Mouse (Mus musculus): ENCODE data around the gene Sar1b. TPM values are rescaled to one million over a fixed set of nuclear protein-coding genes. Genes with fewer than 3 reads are reported as not detected.

Sar1b gene
- polyA plus RNA-seq, 1 experiment, result 124 TPM

DNA sequence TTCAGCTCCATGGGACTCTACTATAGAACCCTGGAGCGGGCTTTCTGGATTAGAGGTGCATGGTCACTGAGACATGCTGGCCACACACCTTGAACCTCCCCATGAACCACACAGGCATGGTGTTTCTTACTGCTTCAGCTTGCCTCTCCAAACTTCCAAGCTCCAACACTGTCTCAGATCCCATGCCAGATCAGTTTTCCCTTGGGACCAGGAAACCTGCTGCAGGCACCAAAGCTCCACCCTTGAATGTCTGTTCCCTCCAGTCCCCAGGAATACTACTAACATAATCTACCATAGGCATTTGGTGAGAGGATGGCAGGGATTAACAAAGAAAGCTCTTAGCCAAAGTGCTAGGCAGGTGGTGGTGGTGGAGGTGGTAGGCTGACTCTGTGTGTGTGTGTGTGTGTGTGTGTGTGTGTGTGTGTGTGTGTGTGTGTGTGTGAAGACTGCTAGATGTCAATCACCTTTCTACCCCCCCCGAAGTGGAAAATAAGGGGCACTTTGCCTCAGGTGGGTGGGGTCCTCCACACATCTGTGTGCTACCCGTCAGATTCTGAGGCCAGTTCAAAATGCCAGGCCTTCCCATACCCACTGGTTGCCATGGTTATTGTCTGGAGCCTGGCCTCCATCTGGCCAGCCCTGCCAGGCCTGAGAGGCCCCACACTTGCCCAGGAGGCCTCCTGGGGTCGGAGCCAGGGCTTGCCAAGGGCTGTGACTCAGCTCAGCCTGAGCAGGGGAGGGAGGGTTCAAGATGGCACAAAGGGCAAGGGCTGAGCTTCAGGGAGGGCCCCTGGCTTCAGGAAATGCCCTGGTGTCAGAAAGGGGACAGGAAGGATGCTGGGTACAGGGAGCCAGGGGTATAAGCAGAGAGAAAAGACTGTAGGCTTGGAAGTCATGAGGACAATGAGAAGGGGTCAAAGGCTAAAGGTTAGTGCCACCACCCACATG is 68.7 kb downstream of the Sar1b start:
- no peak for DNase-seq (ENCODE audit: low spot score)

DNA sequence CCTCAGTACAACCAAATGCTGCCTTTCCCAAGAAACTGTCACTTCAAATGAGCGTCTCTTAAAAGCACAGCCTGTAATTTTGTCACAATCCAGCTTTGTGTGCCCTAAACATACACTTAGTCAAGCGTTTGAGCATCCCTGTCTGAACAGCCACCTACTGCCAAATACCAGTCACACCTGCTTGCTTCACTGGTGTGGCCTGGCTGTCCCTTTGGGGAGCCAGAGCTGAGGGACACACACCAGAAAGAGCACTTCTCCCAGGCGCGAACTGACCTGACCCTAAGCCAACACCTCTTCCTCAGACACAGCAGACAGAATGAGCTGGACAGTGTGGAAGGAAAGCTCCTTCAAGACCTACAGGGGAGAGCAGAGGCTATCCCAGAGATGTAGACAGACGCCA is 69.5 kb downstream of the Sar1b start:
- DNase-seq (ENCODE audit: low spot score), result no peak

DNA sequence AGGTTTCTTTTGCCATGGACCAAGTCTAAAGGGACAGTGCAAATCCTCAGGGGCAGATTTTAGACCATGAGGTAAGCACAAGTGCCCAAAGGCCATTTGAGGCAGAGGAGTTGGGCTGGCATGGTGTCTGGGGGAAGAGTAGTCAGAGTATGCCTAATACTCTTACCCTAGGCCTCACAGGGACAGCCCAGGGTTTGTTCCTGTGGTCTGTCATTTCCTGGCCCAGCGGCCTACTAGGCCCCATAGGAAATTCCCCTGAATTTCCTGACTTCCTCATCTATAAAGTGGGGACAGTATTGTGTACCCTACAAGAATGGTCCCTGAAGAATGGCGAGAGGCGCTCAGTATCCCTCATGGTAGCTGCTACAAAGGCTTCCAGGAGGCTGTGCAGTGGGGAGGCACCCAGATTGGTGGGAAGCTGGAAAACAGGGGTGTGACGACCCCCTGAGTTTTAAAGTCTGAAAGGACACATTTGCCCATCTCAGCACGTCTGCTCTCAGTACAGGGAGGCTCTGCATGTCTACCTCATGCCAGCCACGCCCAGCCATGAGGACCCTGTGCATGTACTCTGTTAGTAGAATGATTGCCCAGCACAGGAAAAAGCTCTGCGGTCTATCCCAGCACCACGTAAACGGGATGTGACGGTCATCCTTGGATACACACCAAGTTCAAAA is 70.0 kb downstream of the Sar1b start:
- DNase-seq (ENCODE audit: low spot score), result no peak

DNA sequence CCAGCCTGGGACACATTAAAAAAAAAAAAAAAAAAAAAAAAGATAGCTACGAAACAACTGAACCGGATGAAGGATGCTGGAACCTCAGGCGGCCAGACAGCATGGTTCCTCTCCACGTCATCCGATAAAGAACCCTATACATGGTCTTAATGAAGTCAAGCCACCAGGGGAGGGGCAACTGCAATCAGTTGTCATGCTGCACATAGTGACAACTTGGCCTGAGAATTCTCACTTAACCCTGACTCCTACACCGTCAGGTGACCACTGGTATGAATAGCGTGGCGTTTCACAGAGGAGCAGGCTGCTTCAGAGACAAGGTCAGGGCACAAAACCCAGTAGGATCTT is 70.6 kb downstream of the Sar1b start:
- DNase-seq (ENCODE audit: low spot score), result no peak

DNA sequence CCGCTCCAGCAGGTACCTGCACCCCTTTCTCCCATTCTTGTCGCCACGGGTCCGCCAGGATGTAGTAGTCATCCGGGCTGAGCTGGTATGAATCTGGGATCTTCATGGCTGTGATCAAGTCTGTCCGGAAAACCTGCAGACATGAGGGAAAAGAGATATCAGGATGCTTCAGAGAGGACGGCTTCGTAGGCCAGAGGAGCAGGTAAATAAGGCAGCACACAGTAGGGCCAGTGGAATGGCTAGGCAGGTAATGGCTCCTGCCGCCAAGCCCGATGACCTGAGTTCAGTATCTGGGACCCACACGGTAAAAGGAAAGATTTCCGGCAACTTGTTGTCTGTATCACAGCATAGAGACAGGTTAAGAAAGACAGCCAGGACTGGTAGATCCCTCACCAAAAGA is 72.1 kb downstream of the Sar1b start:
- no peak for DNase-seq (ENCODE audit: low spot score)

DNA sequence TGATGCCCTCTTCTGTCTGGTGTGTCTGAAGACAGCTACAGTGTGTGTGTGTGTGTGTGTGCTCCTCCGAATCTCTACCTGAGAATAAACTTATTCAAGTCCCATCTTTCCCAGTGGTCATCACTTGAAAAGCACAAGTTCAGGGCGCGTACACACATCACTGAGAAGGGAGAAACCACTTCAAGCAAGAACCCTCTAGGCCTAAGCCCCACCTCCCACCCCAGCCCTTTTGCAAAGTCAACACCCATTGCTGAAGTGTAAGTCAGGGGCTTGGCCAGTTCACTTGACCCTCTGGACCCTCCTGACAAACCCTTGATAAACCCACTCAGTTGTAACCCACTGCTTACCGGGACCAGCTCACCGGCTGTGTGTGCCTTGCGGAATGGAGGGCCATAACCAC is 73.0 kb downstream of the Sar1b start:
- DNase-seq (ENCODE audit: low spot score), result no peak

DNA sequence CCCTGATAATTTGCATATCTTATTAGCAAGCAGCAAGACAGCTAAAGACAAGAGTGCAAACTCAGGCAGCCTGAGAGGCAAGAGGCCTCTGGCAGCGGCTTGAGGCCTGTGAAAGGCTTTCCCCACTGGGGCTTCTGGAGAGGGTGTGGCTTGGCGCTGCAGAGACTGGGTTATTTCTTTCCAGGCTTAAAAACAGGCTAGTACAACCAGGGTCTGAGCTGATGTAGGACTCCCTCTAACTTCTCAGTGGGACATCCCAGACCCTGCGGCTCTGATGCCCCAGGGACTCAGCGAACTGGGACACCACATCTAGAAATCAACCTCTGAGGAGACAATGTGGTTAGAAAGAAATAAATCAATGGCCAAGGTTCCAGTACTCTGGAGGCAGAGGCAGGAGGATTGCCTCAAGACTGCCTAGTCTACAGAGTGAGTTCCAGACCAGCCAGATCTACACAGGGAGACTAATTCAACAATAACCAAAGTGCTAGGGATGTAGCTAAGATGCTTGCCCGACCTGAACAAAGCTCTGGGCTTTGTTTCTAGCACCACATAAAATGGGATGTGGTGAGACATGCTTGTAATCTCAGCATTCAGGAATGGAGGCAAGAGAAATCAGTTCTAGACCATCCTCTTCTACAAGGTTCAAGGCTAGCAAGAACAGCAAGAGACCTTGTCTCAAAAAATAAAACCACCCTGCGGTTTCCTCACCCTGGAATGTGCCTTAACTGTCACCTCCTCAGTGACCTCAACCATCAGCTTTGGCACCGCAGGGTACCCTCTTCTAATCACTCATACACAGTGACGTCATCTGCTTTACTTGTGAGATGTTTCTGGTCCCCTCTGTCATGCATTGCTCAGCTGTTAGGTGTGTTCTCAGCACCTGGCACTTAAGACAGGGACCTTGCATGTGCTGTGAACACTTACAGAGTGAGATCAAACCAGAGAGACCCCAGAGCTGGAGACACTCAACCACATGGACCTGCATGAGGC is 74.0 kb downstream of the Sar1b start:
- no peak for DNase-seq (ENCODE audit: low spot score)

DNA sequence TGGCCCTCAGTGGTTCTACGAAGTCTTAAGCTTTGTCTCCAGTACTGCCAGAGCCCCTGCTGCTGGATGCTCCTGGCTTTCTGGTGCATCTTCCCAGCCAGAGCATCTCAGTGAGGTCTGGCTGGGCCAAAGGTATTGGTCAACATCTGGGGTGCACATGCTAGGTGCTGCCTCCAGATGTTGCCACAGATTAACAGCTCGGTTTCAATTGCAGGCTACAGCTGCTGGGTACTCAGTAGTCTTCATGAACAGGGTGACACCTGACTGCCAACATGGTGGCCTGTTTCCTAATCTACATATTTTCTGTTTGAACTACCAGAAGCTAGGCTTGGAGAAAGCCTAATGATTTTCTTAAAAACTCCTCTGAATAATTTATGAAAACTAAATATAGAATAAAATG is 75.6 kb downstream of the Sar1b start:
- DNase-seq (ENCODE audit: low spot score), result no peak

DNA sequence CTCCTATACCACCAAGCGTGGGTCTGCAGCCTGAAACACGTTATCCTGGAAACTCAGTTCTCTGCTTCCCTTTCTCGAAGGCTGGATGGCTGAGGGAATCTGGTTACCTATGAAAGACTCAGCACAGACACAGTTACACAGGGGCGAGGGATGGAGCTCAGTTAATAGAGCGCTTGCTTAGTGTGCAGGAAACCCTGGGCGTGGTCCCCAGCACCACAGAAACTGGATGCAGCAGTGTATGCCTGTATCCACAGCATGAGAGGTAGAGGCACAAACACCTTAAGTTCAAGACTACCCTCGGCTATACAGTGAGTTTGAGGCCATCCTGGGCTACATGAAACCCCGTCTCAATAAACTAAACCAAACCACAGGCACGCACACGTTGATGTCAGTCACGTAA is 76.5 kb downstream of the Sar1b start:
- no peak for DNase-seq (ENCODE audit: low spot score)

DNA sequence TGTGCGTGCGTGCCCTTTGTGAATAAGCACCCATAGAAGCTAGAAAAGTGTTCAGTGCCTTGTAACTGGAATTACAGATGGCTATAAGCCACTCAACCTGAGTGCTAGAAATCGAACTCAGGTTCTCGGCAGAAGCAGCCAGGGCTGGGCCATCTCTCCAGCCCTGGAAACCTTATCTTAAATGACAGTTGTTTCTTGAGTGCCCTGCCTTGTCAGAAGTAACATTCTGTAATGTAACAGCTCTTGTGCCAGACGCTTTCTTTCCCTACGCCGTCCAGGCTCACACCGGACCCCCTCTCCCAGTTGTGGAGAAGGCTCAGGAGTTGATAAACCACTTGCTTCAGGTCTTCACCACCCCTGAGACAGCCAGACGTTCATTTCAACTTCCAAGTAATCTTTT is 77.2 kb downstream of the Sar1b start:
- no peak for DNase-seq (ENCODE audit: low spot score)

DNA sequence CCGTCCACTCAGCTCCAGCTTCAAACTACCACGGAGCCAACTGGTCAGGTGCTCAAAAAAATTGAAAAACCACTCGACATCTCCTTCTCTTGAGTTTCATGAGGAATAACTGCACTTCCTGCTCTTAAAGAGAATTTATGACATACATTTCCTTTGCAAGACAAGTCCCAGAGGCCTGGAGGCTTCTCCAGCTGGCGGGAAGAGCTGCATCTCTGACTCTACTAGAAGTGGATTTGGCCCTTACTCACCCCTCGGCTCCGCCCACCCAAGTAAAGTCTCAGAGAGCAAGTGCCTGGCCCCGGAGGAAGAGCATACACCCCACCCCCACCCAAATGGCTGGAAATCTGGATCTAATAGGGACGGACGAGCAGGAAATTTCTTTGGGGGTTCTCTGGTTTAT is 77.7 kb downstream of the Sar1b start:
- no peak for DNase-seq (ENCODE audit: low spot score)

Other genes starting within 250 kb of the Sar1b start
- 14.3 and 19.3 TPM in 2 replicates for gene Phykpl, start 178.9 kb upstream of the Sar1b start, polyA plus RNA-seq (2012; rRNA removed)
- 198 and 201 TPM in 2 replicates for gene Hnrnpab, start 156.8 kb upstream of the Sar1b start, polyA plus RNA-seq (2012; rRNA removed)
- 48.8 and 55.7 TPM in 2 replicates for gene Nhp2, start 144.0 kb upstream of the Sar1b start, polyA plus RNA-seq (2012; rRNA removed)
- gene Rmnd5b, start 127.8 kb upstream of the Sar1b start, polyA plus RNA-seq (2012; rRNA removed), result 35.3 and 43.4 TPM in 2 replicates
- 4.2 and 4.9 TPM in 2 replicates for gene N4bp3, start 112.8 kb upstream of the Sar1b start, polyA plus RNA-seq (2012; rRNA removed)
- gene D930048N14Rik, start 112.7 kb upstream of the Sar1b start, polyA plus RNA-seq (2012; rRNA removed), result 15.1 and 20.6 TPM in 2 replicates
- gene 0610009B22Rik, start 74.8 kb upstream of the Sar1b start, polyA plus RNA-seq (2012; rRNA removed), result 33.4 and 45.1 TPM in 2 replicates
- 8.5 and 10.6 TPM in 2 replicates for gene Sec24a, start 53 bp upstream of the Sar1b start, polyA plus RNA-seq (2012; rRNA removed)
- gene Jade2, start 94.0 kb downstream of the Sar1b start, polyA plus RNA-seq (2012; rRNA removed), result 10.6 and 16.1 TPM in 2 replicates
- 21.2 and 23.8 TPM in 2 replicates for gene Cdkn2aipnl, start 204.0 kb downstream of the Sar1b start, polyA plus RNA-seq (2012; rRNA removed)
- 203 and 249 TPM in 2 replicates for gene Ube2b, start 237.1 kb downstream of the Sar1b start, polyA plus RNA-seq (2012; rRNA removed)
- gene Cdkl3, start 240.5 kb downstream of the Sar1b start, polyA plus RNA-seq (2012; rRNA removed), result 4.6 and 5.6 TPM in 2 replicates